Mouse (Mus musculus) ovary, postnatal 10 days (tissue): ENCODE measurements around the gene Map2k4.

Experiments
- DNase-seq: peaks from one replicate; pipeline ENCODE4 v3.0.0; 2022; ENCODE audit warnings: low spot score

The Map2k4 gene

GRCm38 (mm10) chr11:65773946-65774656 lies 14.0 kb downstream of the Map2k4 start:
- DNase-seq, result no peak

DNA sequence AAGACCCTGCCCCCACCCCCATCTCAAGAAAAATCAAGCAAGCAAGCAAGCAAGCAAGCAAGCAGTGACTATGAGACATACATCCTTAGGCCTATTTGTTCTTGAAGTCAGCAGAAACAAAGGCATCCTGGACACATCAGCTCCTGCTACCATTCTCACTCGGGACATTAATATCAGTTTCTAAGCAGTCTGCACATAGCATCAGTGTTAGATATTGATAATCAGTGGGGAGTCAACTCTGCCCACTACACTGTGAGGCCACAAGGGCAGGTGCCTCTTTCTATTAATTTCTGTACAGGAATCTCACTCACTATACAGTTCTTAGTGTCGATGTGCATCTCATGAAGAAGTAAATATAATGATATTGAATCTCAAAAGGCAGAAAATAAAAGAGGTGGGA lies 14.6 kb downstream of the Map2k4 start:
- DNase-seq, result no peak

- no peak for DNase-seq
These were observed 16.6 kb downstream of the Map2k4 start for GRCm38 (mm10) chr11:65771546-65771945.

- no peak for DNase-seq
These were observed 18.1 kb downstream of the Map2k4 start for GRCm38 (mm10) chr11:65769990-65770389.

DNA sequence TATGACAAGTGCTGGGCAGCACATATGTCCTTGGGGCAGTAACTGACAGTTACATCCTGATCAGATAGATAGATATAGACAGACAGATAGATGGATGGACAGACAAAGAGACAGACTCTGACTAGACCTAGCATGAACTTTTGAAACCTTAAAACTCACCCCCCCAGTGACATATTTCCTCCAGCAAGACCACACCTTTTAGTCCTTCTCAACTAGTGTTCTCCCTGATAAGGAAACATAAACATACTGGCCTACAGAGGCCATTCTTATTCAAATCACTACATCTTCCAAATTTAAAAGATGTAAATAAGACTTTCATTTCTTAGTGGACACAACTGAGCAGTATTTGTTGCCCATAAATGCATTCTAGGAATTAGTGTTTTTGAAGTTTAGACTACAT lies 19.7 kb downstream of the Map2k4 start:
- no peak for DNase-seq

GRCm38 (mm10) chr11:65760912-65761311 lies 27.2 kb downstream of the Map2k4 start:
- DNase-seq, result no peak

DNA sequence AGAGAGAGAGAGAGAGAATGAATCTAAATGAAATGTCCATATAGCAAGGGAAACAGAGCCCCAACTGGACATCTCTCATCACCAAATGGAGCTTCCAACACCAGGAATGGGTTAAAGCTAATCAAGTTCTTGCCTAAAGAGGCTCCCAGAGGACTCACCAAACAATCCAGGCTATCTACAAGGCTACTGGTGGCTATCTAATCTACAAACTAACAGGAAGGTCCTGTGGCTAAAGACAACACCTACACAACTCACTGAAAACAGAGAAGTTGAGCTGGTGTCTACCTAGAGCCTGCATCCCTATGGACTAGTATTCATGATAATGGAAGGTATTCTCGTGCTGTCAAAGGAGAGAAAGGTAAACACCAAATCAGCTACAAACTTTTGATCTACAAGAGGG lies 28.7 kb downstream of the Map2k4 start:
- DNase-seq, result no peak

DNA sequence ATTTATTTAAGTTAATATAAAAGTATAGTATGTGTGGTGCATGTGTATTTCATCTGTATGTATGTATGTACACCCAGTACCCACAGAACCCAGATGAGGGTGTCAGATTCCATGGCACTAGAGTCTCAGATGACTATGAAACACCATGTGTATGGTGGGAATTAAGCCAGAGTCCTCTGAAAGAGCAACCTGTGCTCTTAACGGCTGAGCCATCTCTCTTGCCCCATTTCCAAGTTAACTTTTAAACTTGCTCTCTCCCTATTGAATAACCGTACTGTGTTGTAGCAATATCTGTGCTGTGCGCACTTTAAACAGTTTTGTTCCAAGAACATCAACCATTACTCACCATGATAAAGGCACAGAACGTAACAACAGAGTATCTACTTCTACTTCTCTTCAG lies 33.9 kb downstream of the Map2k4 start:
- DNase-seq, result no peak

GRCm38 (mm10) chr11:65753593-65753992 lies 34.5 kb downstream of the Map2k4 start:
- no peak for DNase-seq

DNA sequence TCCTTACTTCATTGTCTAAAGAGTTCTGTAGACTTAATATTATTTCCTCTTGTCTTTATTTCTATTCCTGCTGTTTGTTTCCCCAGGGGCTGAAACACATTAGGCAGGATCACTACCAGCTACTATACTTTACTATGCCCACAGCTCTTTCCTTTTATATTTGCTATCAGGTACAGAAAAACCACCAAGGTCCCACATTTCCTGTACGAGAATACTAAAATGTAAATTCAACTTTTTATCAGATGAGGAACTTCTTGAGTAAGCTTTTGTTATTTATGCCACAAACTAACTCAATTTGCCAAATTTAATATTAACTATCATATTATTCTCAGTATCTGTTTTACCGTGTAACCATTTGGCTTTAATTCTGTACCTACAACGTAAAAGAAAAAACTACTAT lies 37.6 kb downstream of the Map2k4 start:
- DNase-seq, result no peak

- no peak for DNase-seq
These were observed 40.7 kb downstream of the Map2k4 start for GRCm38 (mm10) chr11:65747433-65747832.

- DNase-seq, result no peak
These were observed 42.3 kb downstream of the Map2k4 start for GRCm38 (mm10) chr11:65745707-65746333.

- no peak for DNase-seq
These were observed 44.2 kb downstream of the Map2k4 start for GRCm38 (mm10) chr11:65743866-65744265.

DNA sequence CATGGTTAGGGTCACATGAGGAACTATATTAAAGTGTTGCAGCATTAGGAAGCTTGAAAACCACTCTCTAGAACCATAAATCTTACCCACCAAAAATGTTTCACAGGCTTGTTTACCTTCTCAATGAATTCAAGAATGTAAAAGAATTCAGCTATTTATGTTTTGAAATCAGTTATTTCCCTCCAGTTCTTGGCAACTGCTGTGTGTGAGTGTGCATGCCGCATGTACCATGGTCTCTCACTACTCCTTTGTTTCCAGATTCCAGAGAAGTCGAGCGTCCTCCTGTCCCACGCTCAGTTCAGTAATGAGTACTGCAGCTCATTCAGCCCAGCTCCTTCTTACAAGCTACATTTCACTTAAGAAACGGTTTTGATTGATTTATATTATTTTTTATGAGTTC lies 47.3 kb downstream of the Map2k4 start:
- DNase-seq, result no peak

GRCm38 (mm10) chr11:65740390-65740789 lies 47.7 kb downstream of the Map2k4 start:
- no peak for DNase-seq

DNA sequence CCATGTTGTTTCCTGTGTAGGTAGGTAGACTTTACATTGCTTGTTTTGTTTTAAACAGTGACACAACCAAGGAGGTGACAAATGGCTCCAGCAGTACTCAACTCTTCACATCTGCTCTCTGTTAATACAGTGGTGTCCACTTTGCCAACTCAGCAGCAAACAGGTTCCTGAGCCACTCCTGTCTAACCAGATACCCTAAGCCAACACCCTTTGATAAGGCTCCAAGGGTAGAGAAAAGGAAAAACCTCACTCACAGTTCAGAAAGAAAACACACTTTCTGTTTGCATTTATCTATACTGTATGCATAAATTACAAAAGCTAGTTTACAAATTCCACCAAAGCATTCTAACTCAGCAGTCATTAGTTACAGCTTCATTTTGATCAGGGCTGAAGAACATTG lies 48.2 kb downstream of the Map2k4 start:
- DNase-seq, result no peak

DNA sequence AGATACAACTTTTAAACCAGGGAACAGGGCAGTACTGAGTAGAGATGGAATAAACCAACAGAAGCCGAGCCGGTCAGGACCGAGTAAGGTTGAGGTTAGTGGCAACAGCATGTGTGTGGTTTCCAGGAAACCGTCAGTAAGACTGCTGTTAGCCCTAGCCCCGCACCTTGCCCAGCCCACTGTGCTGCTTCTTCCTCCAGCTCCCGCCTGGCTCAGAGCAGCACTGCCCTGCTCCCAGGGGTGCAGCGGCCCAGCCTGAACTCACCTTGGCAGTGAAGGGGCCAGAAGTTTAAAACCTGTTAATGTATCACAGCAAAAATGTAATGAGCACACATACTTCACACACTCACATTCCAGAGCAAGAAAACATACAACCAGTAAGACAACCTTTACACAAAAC lies 53.4 kb downstream of the Map2k4 start:
- DNase-seq, result no peak

DNA sequence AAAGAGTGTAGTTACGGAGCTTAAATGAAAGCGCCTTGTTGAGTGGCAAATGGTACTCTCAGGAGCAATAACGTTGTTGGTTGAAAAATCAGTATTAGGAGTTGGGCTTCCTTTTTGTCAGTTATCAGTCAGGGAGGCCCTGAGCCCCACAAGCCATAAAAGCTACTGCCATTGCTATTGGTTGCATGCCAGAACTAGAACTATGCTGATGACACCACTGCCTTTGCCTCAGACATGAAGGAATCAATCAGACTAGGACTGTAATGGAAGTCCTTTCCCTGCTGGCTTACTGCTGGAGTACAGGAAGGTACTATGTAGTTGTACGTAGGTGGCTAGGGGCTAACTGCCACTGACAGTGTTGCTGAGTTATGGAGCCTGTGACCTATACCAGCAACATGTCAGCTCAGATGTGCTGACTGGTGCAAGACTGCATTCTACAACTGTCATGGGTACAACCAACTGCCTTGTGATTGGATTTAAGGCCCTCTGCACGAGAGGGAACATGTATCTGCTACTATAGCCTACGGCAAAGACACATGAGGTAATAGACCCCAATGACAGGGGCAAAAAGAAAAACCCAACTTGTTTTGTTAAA lies 58.4 kb downstream of the Map2k4 start:
- no peak for DNase-seq

DNA sequence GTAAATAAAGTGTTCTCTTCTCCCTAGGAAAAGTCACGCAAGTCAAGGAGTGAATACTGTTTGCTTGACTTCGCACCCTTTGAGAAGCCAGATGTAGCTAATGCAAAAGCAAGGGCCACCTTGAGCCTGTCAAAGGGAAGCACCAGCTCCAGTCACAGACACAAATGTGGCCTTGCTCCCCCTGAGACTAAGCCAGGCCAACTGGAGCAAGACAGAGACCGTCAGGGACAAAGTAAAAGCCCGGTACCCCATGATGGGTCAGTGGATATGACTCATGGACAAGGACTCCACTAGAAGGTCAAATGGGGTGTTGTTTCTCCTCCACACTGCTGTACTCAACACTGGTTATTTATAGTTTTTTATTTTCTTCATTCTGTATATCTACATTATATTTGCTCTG lies 59.2 kb downstream of the Map2k4 start:
- DNase-seq, result no peak

GRCm38 (mm10) chr11:65723715-65724114 lies 64.4 kb downstream of the Map2k4 start:
- no peak for DNase-seq

GRCm38 (mm10) chr11:65721615-65722014 lies 66.5 kb downstream of the Map2k4 start:
- no peak for DNase-seq

DNA sequence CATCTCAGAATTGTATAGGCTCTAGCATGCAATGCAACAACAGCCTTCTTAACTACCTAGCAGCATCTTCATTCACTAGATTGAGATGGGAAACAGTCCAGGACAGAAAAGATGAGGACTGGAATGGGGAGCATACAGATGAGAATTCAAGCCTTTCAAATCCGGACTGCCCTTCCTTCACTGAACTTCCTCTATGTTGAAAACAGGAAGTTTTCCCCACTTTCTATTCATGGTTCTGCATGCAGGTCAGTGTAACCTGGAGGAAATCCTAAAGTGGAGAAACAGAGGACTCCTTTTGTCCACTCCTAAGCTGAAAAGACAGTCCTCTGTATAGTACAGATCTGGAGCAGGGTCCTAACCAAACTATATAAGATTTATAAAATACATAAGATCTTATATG lies 68.1 kb downstream of the Map2k4 start:
- DNase-seq, result no peak

GRCm38 (mm10) chr11:65713830-65714229 lies 74.3 kb downstream of the Map2k4 start:
- DNase-seq, result no peak
